Mouse (Mus musculus) brain, embryonic 14.5 days (tissue): ENCODE measurements around the gene Ugt1a8.

ENCODE experiments used
- CTCF ChIP-seq: fragments of 200-500 bp; IDR thresholded peaks from 2 replicates; pipeline ENCODE4 v1.5.1; 2012; ENCODE audit warnings: inconsistent platforms, mild to moderate bottlenecking, moderate library complexity, borderline replicate concordance; ENCODE audit not compliant: insufficient read depth, insufficient read length; ENCODE audit errors: extremely low read depth
- POLR2A ChIP-seq: fragments of 200-500 bp; IDR thresholded peaks from 2 replicates; pipeline ENCODE4 v1.6.1; 2012; ENCODE audit warnings: mild to moderate bottlenecking, inconsistent platforms, borderline replicate concordance; ENCODE audit not compliant: poor library complexity, insufficient read depth, insufficient read length, severe bottlenecking; ENCODE audit errors: extremely low read depth

DNA sequence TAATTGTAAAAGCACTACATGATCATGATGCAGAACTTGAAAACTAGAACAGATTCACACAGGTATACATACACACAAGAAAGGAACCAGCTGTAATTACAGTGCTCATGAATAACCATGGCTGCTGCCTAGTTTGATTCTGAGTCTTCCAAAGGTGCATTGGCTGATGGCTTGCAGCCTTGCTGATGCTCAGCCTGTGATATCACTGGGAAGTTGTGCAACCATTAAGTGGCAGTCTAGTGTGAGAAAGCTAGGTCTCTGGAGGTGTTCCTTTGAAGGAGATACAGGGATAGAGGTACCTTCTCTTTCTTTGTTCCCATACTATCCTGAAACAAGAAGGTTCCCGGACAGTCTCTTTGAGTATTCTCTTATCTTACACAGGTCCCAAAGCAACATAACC, 131.4 kb downstream of the Ugt1a8 start:
- no peak for TF ChIP-seq CTCF
- TF ChIP-seq POLR2A = no peak
